Mouse (Mus musculus): ENCODE data around the gene Car4.

GRCm38 (mm10) chr11:84939508-84940053 is 18.0 kb upstream of the Car4 start:
- TF ChIP-seq CTCF (IDR thresholded peaks at IDR 0.05; ENCODE audit: low read depth) (no peak), EP300 (IDR thresholded peaks at IDR 0.05; ENCODE audit: low read depth) (no peak)
